8 mouse cellular contexts compared by ENCODE assay signal in genomic region chr9:114763341-114763740, GRCm38 (mm10). TPM values are rescaled to one million over a fixed set of nuclear protein-coding genes. Genes with fewer than 3 reads are reported as not detected.
DNase-seq lines count a peak whose midpoint lies in the region; ATAC-seq and TF ChIP-seq lines count a peak whose summit lies in the region.

No protein-coding gene starts in this region.

- no peaks in the 10 kb centered on the region for H3K9me3 ChIP-seq in kidney, embryonic 15.5 days (replicated peaks)
- H3K9me3 ChIP-seq in lung, embryonic 14.5 days (ENCODE audit: low read depth, low read length): no peaks in the 10 kb centered on the region

- H3K4me1 ChIP-seq in kidney, embryonic 15.5 days: peaks cover 23% of the 10 kb centered on the region
- no peaks in the 10 kb centered on the region for H3K4me1 ChIP-seq in lung, embryonic 14.5 days (ENCODE audit: insufficient read depth)

- peaks cover 31% of the 10 kb centered on the region for H3K36me3 ChIP-seq in kidney, embryonic 15.5 days
- H3K36me3 ChIP-seq in lung, embryonic 14.5 days (ENCODE audit: insufficient read depth): peaks cover 27% of the 10 kb centered on the region

- DNase-seq in adrenal gland, postnatal 25 days: peak; percentile 36
- no peak for DNase-seq in adrenal gland, adult 8-10 months
- DNase-seq in kidney, postnatal 14 days: peak; percentile 44
- DNase-seq in WW6 (ENCODE audit: low read depth, low spot score): peak; percentile 33
- peak; percentile 75 for DNase-seq in lung, embryonic 14.5 days
- peak; percentile 61 for DNase-seq in thymus, postnatal 25 days
- no peak for DNase-seq in urinary bladder, postnatal 36 days (ENCODE audit: low spot score in 2 of 2)

- no peaks in the 10 kb centered on the region for H3K27me3 ChIP-seq in kidney, embryonic 15.5 days
- H3K27me3 ChIP-seq in lung, embryonic 14.5 days (ENCODE audit: insufficient read depth, low read length): no peaks in the 10 kb centered on the region

- WGBS in kidney, embryonic 15.5 days: 70% methylated on average over 13 of the region's 13 CpGs
- WGBS in lung, embryonic 14.5 days: 57% methylated on average over 13 of the region's 13 CpGs

- H3K27ac ChIP-seq in kidney, embryonic 15.5 days: no peak overlapping the region
- H3K27ac ChIP-seq in lung, embryonic 14.5 days (ENCODE audit: low read depth): no peak overlapping the region

- no peak overlapping the region for H3K4me3 ChIP-seq in kidney, embryonic 15.5 days (replicated peaks)
- no peak overlapping the region for H3K4me3 ChIP-seq in lung, embryonic 14.5 days (ENCODE audit: low read depth, low read length)

- H3K9ac ChIP-seq in kidney, embryonic 15.5 days: no peak overlapping the region
- no peak overlapping the region for H3K9ac ChIP-seq in lung, embryonic 14.5 days

- no peak for ATAC-seq in kidney, embryonic 15.5 days (replicated peaks; ENCODE audit: low FRiP score)
- no peak for ATAC-seq in lung, embryonic 14.5 days (ENCODE audit: insufficient read depth)

- no peak overlapping the region for H3K4me2 ChIP-seq in kidney, embryonic 15.5 days
- no peak overlapping the region for H3K4me2 ChIP-seq in lung, embryonic 14.5 days

- TF ChIP-seq CTCF in lung, embryonic 14.5 days (IDR thresholded peaks at IDR 0.05; ENCODE audit: low read depth): peak; percentile 67

RNA-seq across cellular contexts. Expression of gene Cmtm7, which starts 18.3 kb away (rescaled TPM):
- total RNA-seq in adrenal gland, postnatal 25 days (2021): 31.6 and 39.7 TPM in 2 replicates
- total RNA-seq in adrenal gland, adult 8-10 months (2022): 10 to 100 TPM; 29.9 to 46.1 (median 34.1) TPM
- 102 TPM in 2 replicates for polyA plus RNA-seq in kidney, embryonic 15.5 days (2015; fragmentation: Nextera tagmentation; extraction: Ambion mirVana)
- polyA plus RNA-seq in lung, embryonic 14.5 days (2014; fragmentation: Nextera tagmentation; extraction: Ambion mirVana): 81.7 and 93.0 TPM in 2 replicates

RNA-seq across cellular contexts. Expression of gene Cmtm6, which starts 32.4 kb away (rescaled TPM):
- 71.8 and 80.4 TPM in 2 replicates for total RNA-seq in adrenal gland, postnatal 25 days (2021)
- 100 to 1,000 TPM in 1 of 4 experiments, 10 to 100 TPM in 3; 68.5 to 105 (median 78.0) TPM for total RNA-seq in adrenal gland, adult 8-10 months (2022)
- 56.3 and 57.6 TPM in 2 replicates for polyA plus RNA-seq in kidney, embryonic 15.5 days (2015; fragmentation: Nextera tagmentation; extraction: Ambion mirVana)
- polyA plus RNA-seq in lung, embryonic 14.5 days (2014; fragmentation: Nextera tagmentation; extraction: Ambion mirVana): 57.4 and 57.7 TPM in 2 replicates

Comparison
In these comparisons a context has a peak if more than half of its experiments do, and no peak if none do; other contexts are left out.
1. DNase-seq: peak in adrenal gland, postnatal 25 days (single experiment), kidney, postnatal 14 days (single experiment), WW6 (single experiment), lung, embryonic 14.5 days (single experiment) and thymus, postnatal 25 days (single experiment); none in adrenal gland, adult 8-10 months (single experiment) and urinary bladder, postnatal 36 days (0 of 2).